Mouse (Mus musculus) small intestine, adult 2 months (tissue): ENCODE results near the gene Lhcgr.

Experiments
- CTCF ChIP-seq: fragments of 200-500 bp; IDR thresholded peaks from 2 replicates; pipeline ENCODE4 v1.5.1; 2012; ENCODE audit warnings: low read depth, mild to moderate bottlenecking, control low read depth, inconsistent platforms, low read length, moderate library complexity, mixed read lengths; ENCODE audit not compliant: insufficient replicate concordance, insufficient read length; ENCODE audit errors: extremely low read depth
- POLR2A ChIP-seq: fragments of 200-500 bp; IDR thresholded peaks from 2 replicates; pipeline ENCODE4 v1.6.1; 2012; ENCODE audit warnings: low read depth, mild to moderate bottlenecking, control low read depth, inconsistent platforms, low read length, moderate library complexity

DNA sequence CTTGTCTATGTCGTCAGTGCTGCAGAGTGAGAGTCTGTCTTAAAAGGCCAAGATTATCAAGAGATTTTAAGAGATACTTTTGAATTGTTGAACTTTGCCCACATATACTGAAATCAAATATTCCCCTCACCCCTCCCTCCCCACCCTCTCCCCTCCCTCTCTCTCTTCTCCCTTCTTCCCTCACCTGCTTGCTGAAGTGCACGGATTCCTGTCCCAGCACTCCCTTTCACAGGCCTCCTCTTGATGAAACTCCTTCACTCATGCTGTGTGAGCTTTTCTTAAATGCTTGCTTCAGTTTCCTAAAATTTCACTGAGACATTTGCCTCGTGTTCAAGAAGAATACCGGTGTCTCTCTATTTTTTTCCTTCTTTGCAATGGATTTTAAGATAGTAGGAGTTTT, 88.7 kb downstream of the Lhcgr start:
- no peak for TF ChIP-seq POLR2A
- no peak for TF ChIP-seq CTCF
